Mouse (Mus musculus) megakaryocyte progenitor cell, adult 5-6 weeks (primary cell): ENCODE data around the gene Rab3il1. TPM values are rescaled to one million over a fixed set of nuclear protein-coding genes. Genes with fewer than 3 reads are reported as not detected.

Experiments used
- ATAC-seq: replicated peaks from 2 replicates; pipeline ENCODE4 v1.8.0; 2016; ENCODE audit warnings: mild to moderate bottlenecking, moderate TSS enrichment, inconsistent platforms; ENCODE audit not compliant: poor library complexity
- total RNA-seq, 2 experiments: library from RNA; stranded (forward) in 1 of 2; stranded (reverse) in 1 of 2; fragments of 157-497, 149-512 nt in 1 of 2; fragments of 200-1000 nt in 1 of 2; gene quantifications; 2 replicates each; pipeline versions ENCODE4 v1.2.3 to v1.2.4; 2015 to 2017

The Rab3il1 gene
- total RNA-seq, 2 experiments from 2014 or later: 3.0 to 3.4 TPM

DNA sequence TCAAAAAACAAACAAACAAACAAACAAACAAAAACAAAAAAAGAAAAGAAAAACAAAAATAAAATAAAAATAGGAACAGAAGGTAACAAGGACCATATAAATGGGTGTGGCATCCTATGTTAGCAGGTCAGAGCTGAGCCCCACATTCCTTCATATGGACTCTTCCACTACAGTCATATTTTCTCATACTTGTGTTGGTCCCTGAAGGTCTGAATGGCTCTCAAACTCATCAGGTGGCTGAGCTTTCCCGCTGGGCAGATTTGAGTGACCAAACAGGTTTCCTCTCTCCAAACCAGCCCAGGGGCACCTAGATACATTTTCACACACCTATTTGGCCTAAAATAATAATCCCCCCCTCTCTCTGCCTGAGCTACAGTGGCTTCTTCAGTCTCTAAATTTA, 9.9 kb downstream of the Rab3il1 start:
- ATAC-seq: no peak

DNA sequence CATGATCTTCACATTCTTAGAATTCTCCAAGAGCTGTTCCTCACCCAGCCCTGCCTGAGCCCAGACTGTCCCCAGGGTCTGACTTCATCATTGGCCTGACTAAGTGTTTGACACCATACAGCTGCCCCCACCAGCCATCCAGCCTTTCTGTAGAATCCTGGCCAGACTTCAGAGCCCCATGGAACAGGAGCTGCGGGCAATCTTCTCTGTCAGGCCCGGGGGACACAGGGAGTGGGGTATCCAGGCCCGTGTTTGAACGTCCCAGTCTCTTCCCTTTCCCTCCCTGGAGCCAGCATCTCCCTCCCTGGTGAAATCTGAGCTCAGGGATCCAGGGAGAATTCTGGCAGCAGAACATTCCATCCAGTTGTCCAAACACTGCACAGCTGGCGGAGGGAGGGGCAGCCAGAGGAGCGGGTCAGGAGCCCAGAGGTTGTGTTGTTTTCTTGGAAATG, 11.4 kb downstream of the Rab3il1 start:
- no peak for ATAC-seq

- no peak for ATAC-seq
Measured at GRCm38 (mm10) chr19:10013348-10013747, 11.9 kb downstream of the Rab3il1 start.

GRCm38 (mm10) chr19:10013913-10014312, 12.4 kb downstream of the Rab3il1 start:
- no peak for ATAC-seq

- peak; percentile 78 for ATAC-seq
Measured at GRCm38 (mm10) chr19:10014824-10015223, 13.4 kb downstream of the Rab3il1 start.

- no peak for ATAC-seq
Measured at GRCm38 (mm10) chr19:10015442-10015841, 14.0 kb downstream of the Rab3il1 start.

DNA sequence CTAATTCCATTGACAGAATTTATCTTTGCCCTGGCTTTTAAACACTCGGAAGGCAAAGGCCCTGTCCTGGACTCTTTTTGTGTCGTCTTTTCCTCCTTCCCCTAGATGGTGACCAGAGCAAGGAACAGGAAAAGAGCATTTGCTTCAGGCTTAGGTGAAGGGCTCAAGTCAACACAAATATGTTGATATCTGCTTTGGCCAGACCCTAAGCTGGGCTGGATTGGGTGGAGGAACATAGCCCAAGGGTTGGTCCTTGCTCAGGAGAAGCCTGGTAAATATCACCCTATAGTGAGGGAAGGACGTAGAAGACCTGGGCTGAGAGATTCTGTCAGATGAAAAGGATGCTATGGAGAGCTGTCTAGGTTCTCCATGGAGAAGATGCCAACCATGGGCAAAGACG, 14.7 kb downstream of the Rab3il1 start:
- no peak for ATAC-seq

DNA sequence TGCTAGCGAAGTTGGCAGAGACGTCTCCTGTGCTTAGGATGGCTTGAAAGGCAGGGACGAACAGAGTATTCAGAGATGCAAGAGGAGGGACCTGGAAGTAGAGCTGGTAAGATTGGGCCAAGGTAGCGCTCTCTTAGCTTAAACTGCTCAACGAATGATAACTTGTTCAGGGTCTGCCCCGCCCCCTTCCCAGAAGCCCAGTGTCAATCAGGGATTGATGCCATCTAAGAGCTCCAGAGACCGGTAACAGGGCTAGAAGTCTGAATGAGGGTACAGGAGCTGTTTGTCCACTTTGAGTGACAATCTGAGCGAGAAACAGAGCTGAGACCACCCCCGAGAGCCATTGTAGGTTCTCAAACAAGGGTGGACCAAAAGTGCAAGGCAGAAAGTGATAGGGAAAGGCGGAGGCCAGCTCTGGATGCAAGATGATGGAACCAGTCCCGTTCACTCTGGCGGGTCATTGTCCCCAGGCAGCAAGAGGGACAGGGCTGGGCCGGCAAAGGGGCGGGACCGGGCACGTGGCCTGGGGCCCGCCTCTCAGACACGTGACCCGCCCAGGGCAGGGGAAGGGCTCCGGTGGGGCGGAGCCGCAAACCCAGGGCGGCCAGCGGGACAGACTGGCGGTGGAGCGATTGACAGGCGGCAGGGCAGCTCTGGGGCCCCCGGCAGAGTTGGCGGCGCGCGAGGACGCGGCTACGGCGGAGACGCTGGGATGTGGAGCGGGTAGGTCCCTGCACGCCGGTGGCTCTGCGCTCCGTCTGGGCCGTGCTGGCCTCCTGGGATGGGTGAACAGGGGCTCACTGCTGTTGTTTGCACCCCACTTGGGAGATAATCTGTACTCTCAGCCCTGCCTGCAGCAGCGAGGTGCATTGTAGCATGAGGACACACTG, 16.4 kb downstream of the Rab3il1 start:
- ATAC-seq: peak; percentile 64

DNA sequence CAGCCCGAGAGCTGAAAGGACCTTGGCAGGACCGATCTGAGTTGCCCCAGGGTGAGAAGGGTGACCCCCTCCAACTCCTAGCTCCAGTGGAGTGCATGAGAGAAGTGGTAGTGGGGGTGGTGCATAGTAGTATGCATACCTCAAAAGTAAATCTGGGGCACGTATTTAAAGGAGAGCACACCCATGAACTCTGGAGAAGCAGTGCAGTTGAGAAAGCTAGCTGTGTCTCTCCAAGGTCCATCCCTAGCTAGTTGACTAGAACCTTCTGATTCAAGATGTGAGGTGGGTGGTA, 17.0 kb downstream of the Rab3il1 start:
- ATAC-seq: 0 out of 2 replicates have a peak, but pooled peaks have one; percentile 0

- ATAC-seq: no peak
Measured at GRCm38 (mm10) chr19:10019214-10019760, 17.8 kb downstream of the Rab3il1 start.

- no peak for ATAC-seq
Measured at GRCm38 (mm10) chr19:10021981-10022380, 20.5 kb downstream of the Rab3il1 start.

DNA sequence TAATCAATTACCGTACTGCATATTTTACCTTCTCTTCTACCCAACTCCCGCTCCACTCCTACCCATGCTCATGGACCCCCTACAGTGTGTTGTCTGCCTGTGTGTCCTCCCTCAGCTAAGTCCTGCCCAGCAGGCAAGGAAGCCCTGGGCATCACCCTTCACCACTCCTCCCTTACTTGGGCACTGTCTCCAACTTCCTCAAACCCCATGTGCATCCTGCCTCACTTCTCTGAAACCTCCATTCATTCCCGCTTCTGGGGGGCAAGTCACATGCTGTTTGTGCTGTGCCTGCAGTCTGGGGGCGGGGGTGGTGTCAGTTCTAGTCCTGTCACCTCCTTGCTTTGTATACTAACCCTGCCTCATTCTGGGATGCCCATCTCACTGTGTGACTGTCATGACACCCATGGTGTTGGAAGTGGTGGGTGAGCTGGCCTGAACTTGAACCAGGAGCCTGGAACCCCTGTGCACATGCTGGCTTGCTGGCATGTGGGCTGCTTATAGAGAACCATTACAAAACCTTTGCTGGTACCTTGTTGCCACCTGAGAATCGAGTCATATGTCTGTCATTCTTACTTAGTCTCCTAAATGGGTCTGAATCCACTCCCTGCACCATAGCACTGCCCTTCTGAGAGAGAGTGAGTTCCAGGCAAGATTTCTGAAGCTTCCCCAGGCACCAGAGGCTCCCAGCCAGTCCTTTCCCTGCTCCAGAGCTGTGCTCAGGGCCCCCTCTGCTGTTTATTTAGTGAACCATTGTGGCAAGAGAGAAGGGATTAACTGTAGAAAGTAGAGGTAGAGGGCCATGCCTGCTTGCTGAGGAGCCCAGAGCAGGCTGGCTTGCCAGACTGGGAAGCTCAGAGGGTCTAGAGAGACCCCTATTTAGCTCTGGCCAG, 21.2 kb downstream of the Rab3il1 start:
- peak; percentile 49 for ATAC-seq

DNA sequence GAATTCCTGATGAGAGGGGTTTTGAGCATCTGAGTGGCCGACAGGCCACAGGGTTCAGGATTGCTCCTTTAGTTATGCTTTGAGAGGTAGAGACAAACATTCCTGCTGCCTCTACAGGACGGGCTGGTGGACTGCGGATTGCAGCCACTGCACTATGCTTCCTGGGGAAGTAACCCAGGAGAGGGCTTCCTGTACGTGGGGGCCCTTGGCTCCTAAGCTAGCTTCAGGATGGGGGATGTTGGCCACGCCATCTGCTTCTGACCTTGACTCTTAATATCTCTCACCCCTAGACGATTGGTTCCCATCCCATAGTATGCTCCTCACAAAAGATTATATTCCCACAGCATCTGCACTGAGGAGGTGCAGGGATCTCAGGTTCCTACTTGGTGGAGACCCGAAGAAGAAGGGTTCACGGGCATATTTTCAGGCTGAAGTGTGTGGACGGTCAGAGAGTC, 21.9 kb downstream of the Rab3il1 start:
- peak; percentile 37 for ATAC-seq

GRCm38 (mm10) chr19:10025169-10025875, 23.9 kb downstream of the Rab3il1 start:
- 0 out of 2 replicates have a peak, but pooled peaks have one; percentile 26 for ATAC-seq

DNA sequence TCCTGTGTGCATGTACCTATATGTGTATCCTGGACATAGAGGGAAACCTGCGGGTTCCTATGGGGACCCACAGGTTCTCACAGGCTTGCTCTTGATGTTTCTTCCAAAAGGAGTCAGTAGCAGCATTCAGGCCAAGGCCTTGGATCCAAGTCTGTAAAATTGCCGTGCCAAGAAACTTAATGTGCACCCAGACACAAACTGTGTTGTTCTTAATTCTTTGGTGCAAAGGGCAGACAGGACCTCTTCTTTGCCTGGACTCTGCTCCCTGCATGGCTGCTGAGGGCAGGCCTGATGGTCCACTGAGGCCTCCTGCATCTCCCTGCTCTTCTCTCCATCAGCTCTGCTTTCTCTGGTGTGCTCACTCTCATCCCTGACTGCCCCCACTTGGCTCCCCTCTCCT, 28.3 kb downstream of the Rab3il1 start:
- no peak for ATAC-seq

DNA sequence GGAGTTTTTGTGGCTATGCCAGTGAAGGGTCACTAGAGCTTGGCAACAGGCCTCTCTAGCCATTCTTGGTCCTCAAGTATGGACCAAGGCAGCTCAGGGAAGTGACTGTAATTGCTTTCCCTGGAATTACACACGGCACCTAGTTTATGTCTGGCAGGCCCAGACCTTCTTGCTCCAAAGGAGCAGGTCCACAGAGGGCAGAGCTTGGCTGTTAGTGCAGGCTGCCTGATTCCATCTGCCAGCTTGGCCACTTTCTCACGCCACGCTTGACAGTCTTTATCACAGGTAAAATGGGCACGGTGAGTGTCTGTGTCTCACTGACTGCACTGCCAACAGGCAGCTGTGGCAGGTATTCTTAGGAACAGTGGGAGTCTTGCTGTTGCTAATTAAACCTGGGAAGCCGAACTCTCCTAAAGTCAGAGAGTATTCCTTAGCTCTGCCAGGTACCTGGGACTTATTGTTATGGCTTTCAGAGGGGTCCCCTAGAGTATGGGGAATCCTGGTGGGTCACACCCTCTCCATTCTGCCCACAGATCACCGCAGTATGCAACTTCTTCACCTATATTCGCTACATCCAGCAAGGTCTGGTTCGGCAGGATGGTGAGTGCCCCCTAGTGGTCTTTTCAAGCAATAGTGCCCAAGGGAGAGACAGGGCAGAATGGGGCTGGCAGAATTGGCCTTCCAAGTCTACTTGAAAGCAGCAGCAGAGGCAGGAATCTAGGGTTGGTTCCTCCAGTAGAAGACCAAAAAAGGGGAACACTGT, 31.9 kb downstream of the Rab3il1 start:
- peak; percentile 74 for ATAC-seq

- ATAC-seq: no peak
Measured at GRCm38 (mm10) chr19:10034356-10034755, 32.9 kb downstream of the Rab3il1 start.

GRCm38 (mm10) chr19:10034785-10035447, 33.4 kb downstream of the Rab3il1 start:
- peak; percentile 78 for ATAC-seq

DNA sequence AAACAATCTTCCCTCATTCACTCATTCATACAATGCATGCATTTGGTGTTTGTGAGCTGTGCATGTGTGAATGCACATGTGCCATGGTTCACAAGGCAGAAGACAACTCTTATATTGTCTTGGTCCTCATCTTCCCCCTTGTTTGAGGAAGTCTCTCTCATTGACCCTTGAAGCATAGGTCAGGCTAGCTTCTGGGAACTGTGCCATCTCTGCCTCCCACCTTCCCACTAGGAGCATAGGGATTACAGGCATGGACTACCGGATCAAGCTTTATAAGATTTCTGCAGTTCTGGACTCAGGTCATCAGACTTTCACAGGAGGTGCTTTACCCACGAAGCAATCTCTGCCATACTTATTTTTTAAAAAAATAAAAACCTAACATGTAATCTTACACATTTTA, 36.1 kb downstream of the Rab3il1 start:
- no peak for ATAC-seq
